Mouse (Mus musculus): ENCODE measurements at regions not wholly inside any gene's neighbourhood (a gene's known extent, or its start where the extent isn't known, plus 50 kb on each side); places are given as distances from the start of the nearest gene placed in this dataset.

DNA sequence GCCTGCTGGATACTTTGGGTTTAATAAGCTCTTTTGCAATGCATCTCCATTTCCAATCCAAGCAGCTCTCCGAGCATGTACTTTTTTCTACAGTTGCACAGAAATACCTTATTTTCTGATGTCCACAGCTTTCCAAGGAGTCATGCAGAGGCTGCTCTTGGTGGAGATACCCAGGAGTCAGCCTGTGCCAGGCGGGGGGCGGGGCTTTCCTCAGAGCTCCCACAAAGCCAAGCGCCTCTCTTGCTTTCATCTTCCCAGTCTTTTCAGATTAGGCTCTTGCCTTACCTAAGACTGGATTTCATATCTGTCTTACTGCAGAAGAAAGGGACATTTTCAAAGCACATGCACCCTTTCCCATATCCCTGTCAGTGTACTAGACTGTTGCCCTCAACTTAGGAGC lies 73.9 kb upstream of the Satb1 start:
- WGBS, result 69% methylated on average over 4 of the region's 4 CpGs
- Histone ChIP-seq H3K4me3 (ENCODE audit: low read depth, low read length) (no peak overlapping the region), H3K9me3 (ENCODE audit: low read length) (no peaks in the 10 kb centered on the region), H3K27me3 (ENCODE audit: insufficient read depth, low read length) (no peaks in the 10 kb centered on the region), H3K4me1 (ENCODE audit: insufficient read depth) (no peaks in the 10 kb centered on the region), H3K4me2 (ENCODE audit: low read depth) (no peak overlapping the region), H3K36me3 (ENCODE audit: insufficient read depth) (no peaks in the 10 kb centered on the region), H3K27ac (ENCODE audit: low read depth, low read length) (no peak overlapping the region), H3K9ac (no peak overlapping the region)
- TF ChIP-seq CTCF (IDR thresholded peaks at IDR 0.05; ENCODE audit: low read depth), result no peak
- no peak for ATAC-seq
- DNase-seq, result no peak

DNA sequence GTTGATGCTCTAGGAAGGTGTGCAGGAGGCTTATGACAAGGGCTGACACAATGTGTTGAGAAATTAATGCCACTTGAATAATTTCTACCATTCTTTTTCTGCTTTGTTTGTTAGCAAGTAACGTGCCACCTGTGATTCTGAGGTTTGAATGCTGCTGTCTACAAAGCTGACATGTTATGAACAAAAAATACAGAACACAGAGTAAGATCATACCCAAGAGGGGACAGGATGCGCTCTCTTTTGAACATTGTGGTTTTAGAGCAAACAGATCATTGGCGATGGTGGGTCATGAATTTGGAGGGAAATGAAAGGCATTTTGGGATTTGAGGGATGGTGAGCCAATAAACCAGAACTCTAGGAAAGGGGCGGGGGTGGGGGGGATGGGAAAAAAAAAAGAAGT lies 73.3 kb upstream of the Satb1 start:
- no peak for ATAC-seq
- H3K36me3 ChIP-seq (ENCODE audit: insufficient read depth), result no peaks in the 10 kb centered on the region
- H3K4me1 ChIP-seq (ENCODE audit: insufficient read depth), result no peaks in the 10 kb centered on the region
- no peaks in the 10 kb centered on the region for H3K27me3 ChIP-seq (ENCODE audit: insufficient read depth, low read length)
- no peaks in the 10 kb centered on the region for H3K9me3 ChIP-seq (ENCODE audit: low read length)
- H3K27ac ChIP-seq (ENCODE audit: low read depth, low read length), result no peak overlapping the region
- H3K9ac ChIP-seq, result no peak overlapping the region
- no peak for DNase-seq
- TF ChIP-seq CTCF (IDR thresholded peaks at IDR 0.05; ENCODE audit: low read depth), result no peak
- no peak overlapping the region for H3K4me3 ChIP-seq (ENCODE audit: low read depth, low read length)
- H3K4me2 ChIP-seq (ENCODE audit: low read depth), result no peak overlapping the region
- 89% methylated on average over 4 of the region's 4 CpGs for WGBS

DNA sequence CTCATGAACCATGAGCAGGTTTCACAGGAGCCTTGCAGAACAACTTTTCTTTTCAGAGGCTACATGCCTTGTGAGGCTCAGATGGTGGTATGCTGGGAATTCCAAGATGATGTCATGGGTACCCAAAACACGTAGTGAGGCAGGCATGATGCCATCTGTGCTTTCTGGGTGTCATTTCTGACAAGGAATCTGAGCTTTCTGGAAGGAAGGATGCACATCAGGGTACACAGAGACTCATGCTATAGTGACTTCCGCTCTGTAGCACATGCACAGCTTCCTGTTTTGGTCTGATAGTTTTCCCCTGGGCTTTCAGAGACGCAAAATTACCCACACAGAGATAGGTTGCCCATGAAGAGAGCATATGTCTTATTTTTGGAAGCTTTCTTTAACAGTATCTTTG lies 70.8 kb upstream of the Satb1 start:
- H3K4me3 ChIP-seq (ENCODE audit: low read depth, low read length), result no peak overlapping the region
- no peaks in the 10 kb centered on the region for H3K9me3 ChIP-seq (ENCODE audit: low read length)
- TF ChIP-seq CTCF (IDR thresholded peaks at IDR 0.05; ENCODE audit: low read depth), result no peak
- H3K27me3 ChIP-seq (ENCODE audit: insufficient read depth, low read length), result no peaks in the 10 kb centered on the region
- DNase-seq, result no peak
- H3K27ac ChIP-seq (ENCODE audit: low read depth, low read length), result no peak overlapping the region
- no peak overlapping the region for H3K4me2 ChIP-seq (ENCODE audit: low read depth)
- ATAC-seq, result no peak
- 65% methylated on average over 3 of the region's 3 CpGs for WGBS
- H3K36me3 ChIP-seq (ENCODE audit: insufficient read depth), result no peaks in the 10 kb centered on the region
- no peaks in the 10 kb centered on the region for H3K4me1 ChIP-seq (ENCODE audit: insufficient read depth)
- H3K9ac ChIP-seq, result no peak overlapping the region

DNA sequence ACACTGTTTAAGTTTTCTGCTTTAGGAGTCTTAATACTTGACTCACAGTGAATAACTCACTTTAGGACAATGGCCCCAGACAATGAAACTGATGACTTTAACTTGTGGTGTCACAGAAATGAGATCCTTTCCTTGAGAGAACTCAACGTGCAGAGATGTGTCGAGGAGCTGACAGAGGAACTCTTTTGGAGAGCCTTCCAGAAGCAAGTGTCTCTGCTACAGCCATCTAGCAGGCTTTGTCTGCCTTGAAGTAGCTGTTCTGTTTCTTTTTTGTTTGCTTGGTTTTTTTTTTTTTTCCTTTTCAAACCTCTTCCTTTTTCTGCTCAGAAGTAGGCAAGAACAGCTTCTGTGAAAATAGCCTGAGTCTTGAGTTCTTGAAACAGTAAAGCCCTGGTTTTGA lies 66.3 kb upstream of the Satb1 start:
- Histone ChIP-seq H3K27me3 (ENCODE audit: insufficient read depth, low read length) (no peaks in the 10 kb centered on the region), H3K27ac (ENCODE audit: low read depth, low read length) (no peak overlapping the region), H3K9ac (no peak overlapping the region), H3K4me1 (ENCODE audit: insufficient read depth) (no peaks in the 10 kb centered on the region), H3K9me3 (ENCODE audit: low read length) (no peaks in the 10 kb centered on the region), H3K36me3 (ENCODE audit: insufficient read depth) (no peaks in the 10 kb centered on the region), H3K4me3 (ENCODE audit: low read depth, low read length) (no peak overlapping the region), H3K4me2 (ENCODE audit: low read depth) (no peak overlapping the region)
- no peak for DNase-seq
- 81% methylated on average over 2 of the region's 2 CpGs for WGBS
- no peak for ATAC-seq
- no peak for TF ChIP-seq CTCF (IDR thresholded peaks at IDR 0.05; ENCODE audit: low read depth)

DNA sequence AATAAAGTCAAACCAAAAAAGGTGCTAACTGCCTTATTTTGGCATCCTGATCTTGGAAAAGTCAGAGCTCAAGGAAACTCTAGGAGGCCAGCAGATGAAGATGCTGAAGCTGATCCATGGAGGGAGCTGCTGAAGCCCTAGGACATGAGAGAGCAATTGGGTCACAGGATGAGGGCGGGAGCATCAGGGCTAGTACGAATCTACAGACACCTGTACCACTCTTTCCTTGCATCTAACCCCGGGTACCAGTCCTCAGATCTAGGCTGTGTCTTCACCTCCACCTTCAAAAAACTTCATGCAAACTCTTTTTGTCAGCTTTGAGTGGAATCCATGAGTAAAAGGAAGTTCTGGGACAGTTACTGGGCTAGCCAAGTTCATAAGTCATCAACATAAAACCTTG lies 63.1 kb upstream of the Satb1 start:
- Histone ChIP-seq H3K9ac (no peak overlapping the region), H3K9me3 (ENCODE audit: low read length) (no peaks in the 10 kb centered on the region), H3K27me3 (ENCODE audit: insufficient read depth, low read length) (no peaks in the 10 kb centered on the region), H3K4me3 (ENCODE audit: low read depth, low read length) (no peak overlapping the region), H3K36me3 (ENCODE audit: insufficient read depth) (no peaks in the 10 kb centered on the region), H3K4me2 (ENCODE audit: low read depth) (no peak overlapping the region), H3K27ac (ENCODE audit: low read depth, low read length) (no peak overlapping the region), H3K4me1 (ENCODE audit: insufficient read depth) (no peaks in the 10 kb centered on the region)
- 86% methylated on average over 3 of the region's 3 CpGs for WGBS
- no peak for TF ChIP-seq CTCF (IDR thresholded peaks at IDR 0.05; ENCODE audit: low read depth)
- DNase-seq (no peak), ATAC-seq (no peak)

DNA sequence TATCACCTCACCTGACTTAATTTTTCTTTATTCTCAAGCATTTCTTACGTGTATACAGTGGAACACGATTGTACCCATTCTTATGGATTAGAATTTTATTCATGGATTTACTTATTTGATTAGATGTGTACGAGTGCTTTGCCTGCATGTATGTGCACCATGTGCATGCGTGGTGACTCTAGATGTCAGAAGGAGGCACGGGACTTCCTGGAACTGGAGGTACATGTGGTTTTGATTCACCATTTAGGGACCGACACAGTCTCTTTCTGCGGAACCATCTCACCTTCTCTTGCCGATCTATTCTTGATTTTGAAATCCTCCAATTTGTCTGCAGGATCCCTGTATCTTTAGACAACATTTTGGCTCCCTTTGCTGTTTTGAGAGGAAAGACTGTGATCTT lies 61.2 kb upstream of the Satb1 start:
- H3K4me3 ChIP-seq (ENCODE audit: low read depth, low read length), result no peak overlapping the region
- no peaks in the 10 kb centered on the region for H3K4me1 ChIP-seq (ENCODE audit: insufficient read depth)
- no peak for ATAC-seq
- H3K9ac ChIP-seq, result no peak overlapping the region
- H3K27ac ChIP-seq (ENCODE audit: low read depth, low read length), result no peak overlapping the region
- H3K9me3 ChIP-seq (ENCODE audit: low read length), result no peaks in the 10 kb centered on the region
- WGBS, result 94% methylated on average over 8 of the region's 8 CpGs
- H3K27me3 ChIP-seq (ENCODE audit: insufficient read depth, low read length), result no peaks in the 10 kb centered on the region
- no peaks in the 10 kb centered on the region for H3K36me3 ChIP-seq (ENCODE audit: insufficient read depth)
- no peak for TF ChIP-seq CTCF (IDR thresholded peaks at IDR 0.05; ENCODE audit: low read depth)
- no peak for DNase-seq
- H3K4me2 ChIP-seq (ENCODE audit: low read depth), result no peak overlapping the region

DNA sequence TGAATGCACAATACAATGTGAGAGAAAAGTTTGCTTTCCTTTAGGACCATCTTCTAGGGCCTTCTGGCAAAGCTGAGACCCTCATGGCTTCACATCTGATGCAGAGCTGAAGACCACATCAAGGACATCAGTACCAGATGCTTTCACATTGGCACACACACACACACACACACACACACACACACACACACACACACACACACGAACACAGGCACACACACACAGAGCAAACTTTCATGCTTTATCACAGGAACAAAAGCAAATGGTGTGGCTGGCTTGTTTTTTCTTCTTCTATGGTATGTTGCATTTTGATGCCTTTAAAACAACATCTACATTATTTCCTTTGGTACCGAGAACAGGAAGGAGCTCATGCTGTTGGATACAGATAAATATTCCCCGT lies 59.8 kb upstream of the Satb1 start:
- no peak for ATAC-seq
- no peak overlapping the region for H3K4me2 ChIP-seq (ENCODE audit: low read depth)
- H3K9ac ChIP-seq, result no peak overlapping the region
- H3K9me3 ChIP-seq (ENCODE audit: low read length), result no peaks in the 10 kb centered on the region
- H3K4me3 ChIP-seq (ENCODE audit: low read depth, low read length), result no peak overlapping the region
- no peaks in the 10 kb centered on the region for H3K27me3 ChIP-seq (ENCODE audit: insufficient read depth, low read length)
- no peak for DNase-seq
- no peak overlapping the region for H3K27ac ChIP-seq (ENCODE audit: low read depth, low read length)
- WGBS, result 88% methylated on average over 3 of the region's 3 CpGs
- no peaks in the 10 kb centered on the region for H3K4me1 ChIP-seq (ENCODE audit: insufficient read depth)
- H3K36me3 ChIP-seq (ENCODE audit: insufficient read depth), result no peaks in the 10 kb centered on the region
- TF ChIP-seq CTCF (IDR thresholded peaks at IDR 0.05; ENCODE audit: low read depth), result no peak

DNA sequence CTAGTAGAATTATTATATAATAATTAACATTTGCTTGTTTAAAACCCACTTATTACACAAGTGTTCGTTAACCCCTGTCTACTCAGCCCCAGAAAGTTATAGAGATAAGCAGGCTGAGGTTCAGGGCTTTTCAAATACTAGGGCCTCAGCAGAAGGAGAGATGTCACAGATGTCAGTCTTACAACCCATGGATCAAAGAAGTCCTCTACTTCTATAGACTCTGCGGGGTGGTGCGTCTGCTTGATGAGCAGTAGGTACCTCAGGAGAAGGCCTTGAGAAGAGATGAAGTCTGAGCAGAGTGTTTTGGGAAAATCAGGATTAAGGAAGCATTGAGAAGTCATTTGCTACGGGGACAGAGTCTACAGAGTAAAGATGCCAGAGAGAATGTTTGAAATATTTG lies 59.1 kb upstream of the Satb1 start:
- DNase-seq (no peak), ATAC-seq (no peak)
- Histone ChIP-seq H3K4me1 (ENCODE audit: insufficient read depth) (no peaks in the 10 kb centered on the region), H3K27me3 (ENCODE audit: insufficient read depth, low read length) (no peaks in the 10 kb centered on the region), H3K9ac (no peak overlapping the region), H3K4me2 (ENCODE audit: low read depth) (no peak overlapping the region), H3K9me3 (ENCODE audit: low read length) (no peaks in the 10 kb centered on the region), H3K36me3 (ENCODE audit: insufficient read depth) (no peaks in the 10 kb centered on the region), H3K27ac (ENCODE audit: low read depth, low read length) (no peak overlapping the region), H3K4me3 (ENCODE audit: low read depth, low read length) (no peak overlapping the region)
- no peak for TF ChIP-seq CTCF (IDR thresholded peaks at IDR 0.05; ENCODE audit: low read depth)
- 80% methylated on average over 4 of the region's 4 CpGs for WGBS

Data from forebrain, postnatal 0 days (tissue).